Mouse (Mus musculus) gastrocnemius, postnatal 14 days (tissue): ENCODE results near the gene Tsnax. TPM values are rescaled to one million over a fixed set of nuclear protein-coding genes. Genes with fewer than 3 reads are reported as not detected.

Source experiments
- DNase-seq: peaks from one replicate; pipeline ENCODE4 v3.0.0; 2021; ENCODE audit warnings: mixed read lengths
- intact Hi-C: fragments of 180-260 bp; cut with DNase I; formaldehyde crosslinking; loops from one replicate; pipeline ENCODE4 v1.15.1; 2025; ENCODE audit warnings: low total_unique reads
- microRNA-seq, 2 experiments: library from miRNA; unstranded; fragments of <30 nt; microRNA quantifications; one replicate each; pipeline ENCODE4 v1.2.0; 2021
- total RNA-seq, 2 experiments: library from RNA; stranded (reverse); gene quantifications; 2 replicates each; pipeline ENCODE4 v1.2.3; 2021

Gene Tsnax
- total RNA-seq, 2 experiments from 2014 or later: 64.3 to 67.1 TPM

DNA sequence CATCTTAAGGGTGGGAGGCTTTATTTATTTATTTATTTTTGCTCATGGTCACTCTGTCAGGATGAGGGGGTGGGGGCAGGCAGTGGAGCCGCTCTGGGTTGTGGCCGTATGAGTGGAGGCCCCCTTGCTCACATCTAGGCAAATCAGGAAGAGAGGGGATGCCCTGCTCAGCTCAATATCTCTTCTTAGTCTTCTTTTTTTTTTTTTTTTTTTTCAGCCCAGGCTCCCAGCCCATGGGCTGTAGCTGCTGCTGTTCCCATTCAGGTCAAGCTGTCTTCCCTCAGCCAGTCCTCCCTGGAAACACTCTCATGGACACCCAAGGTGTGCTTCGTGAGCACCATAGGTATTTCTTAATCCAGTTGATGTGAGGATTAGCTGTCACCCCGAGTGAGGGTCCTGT lies 62.6 kb downstream of the Tsnax start:
- intact Hi-C loops: no loop called here
- no peak for DNase-seq

DNA sequence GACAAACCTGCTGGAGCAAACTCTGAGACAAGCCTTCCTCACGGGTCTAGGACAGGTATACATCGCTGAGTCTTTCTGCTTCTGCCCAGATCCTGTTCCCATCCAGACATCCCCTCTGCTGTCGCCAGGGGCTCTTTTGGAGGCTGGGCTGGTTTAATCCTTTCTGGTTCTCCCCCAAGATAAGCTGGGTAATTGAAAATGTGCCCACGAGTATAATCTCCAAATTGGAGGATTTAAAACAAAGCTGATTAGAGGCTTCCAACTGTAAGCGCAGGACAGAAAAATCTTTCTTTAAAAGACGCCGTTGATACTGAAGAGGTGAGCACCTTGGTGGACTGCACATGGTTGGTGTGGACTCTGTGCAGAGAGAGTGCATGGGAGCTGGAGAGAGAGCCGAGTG lies 64.5 kb downstream of the Tsnax start:
- intact Hi-C loops: no loop called here
- DNase-seq: no peak

DNA sequence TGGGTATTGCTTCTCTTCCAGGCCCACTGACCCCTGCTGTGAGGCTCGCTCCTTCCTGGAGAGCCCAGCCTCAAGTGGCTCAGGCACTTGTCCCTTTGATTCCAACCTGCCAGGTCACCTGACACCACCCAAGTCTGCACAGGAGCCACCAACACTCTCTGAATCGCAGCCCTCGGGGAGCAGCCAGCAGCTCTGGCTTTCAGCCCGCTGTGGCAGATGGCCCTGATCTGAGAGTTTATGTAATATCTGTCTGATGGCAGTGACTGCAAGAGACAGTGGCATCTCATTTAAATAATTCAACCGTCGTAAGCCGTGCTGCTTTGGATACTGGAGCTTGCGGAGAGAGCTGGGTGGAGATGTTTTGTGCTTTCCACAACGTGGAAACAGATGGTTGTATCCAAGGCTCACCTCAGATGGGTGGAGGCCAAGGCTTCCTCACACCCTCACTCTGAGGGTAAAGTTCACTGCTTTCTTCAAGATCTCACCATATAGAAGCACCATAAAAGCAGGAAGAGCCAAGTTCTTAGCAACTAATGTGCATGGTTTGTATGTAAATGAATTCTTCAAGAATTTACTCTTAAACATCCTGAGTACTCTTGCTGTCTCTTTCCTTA lies 66.1 kb downstream of the Tsnax start:
- DNase-seq: peak; percentile 81
- intact Hi-C loops: no loop called here

DNA sequence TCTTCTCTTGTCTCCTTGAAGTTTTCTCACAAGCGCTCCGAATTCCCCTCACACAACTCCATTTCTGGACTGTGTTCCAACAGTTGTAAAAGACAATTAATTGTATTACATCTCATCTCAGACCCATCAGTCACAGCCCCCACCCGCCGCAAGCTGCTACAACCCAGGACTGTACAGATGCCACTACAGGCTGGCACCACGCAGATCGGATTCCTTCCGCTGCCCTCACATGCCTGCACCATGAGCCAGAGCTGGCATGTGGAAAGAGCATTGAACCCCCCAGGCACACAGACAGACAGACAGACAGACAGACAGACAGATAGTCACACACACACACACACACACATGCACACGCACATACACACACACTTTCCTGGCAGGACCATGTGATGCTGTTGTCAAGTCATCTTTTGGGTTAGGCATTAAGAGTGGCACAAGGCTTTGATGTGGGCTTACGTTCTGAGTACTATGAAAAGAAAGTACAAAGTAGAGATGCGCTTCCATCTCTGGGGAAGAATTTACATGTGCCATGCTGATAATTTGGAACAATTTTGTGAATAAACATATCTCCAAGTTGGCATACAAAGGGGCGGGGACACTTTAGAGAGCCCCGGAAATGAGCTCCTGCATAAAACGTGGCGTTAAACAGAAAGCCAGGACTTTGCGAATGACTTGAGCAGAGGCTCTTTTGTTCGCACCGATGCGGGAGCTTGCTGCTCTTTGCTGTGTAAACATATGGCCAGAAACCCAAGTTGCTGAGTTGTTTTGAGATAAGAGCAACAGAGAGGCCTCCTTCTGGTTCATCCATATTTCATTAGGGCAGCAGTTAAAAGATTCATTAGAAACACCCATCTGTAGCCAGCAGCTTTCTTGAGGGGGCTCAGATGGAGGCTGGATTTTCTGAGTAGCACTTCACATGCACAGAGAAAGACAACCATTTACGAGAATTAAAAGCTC lies 67.9 kb downstream of the Tsnax start:
- intact Hi-C loops: no loop called here
- DNase-seq: no peak

DNA sequence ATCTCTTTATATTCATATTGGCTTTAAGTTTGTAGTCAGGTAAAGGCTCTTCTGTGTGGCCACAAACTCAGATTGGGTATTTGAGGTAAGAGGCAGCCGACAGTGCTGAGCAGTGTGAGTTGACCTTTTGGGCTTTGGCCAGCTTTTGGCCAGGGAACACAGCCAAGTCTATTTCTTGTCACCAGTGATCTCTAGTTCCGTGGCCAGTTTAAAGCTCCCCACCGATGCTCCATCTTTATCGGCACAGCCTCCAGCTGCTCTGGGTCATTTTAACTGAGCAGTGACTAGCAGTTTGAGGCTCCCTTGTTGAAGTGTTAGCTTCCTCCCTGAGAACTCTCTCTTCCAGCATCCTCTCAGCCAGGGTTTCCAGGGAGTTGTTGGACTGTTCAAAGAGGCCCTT lies 70.9 kb downstream of the Tsnax start:
- peak; percentile 53 for DNase-seq
- intact Hi-C loops: no loop called here

Small RNA genes within 50 kb of the gene (microRNA-seq; reads per million reads assigned to microRNA genes)
- 0 reads per million in 2 experiments for gene Gm22197

Other genes with a start within 250 kb of the Tsnax start
- gene Trim67, start 219.9 kb upstream of the Tsnax start, total RNA-seq: under 1 TPM; 0.07 to 0.18 TPM
- gene Gnpat, start 150.0 kb upstream of the Tsnax start, total RNA-seq: 100 to 1,000 TPM in 1 of 2 experiments, 10 to 100 TPM in 1; 98.0 to 105 TPM
- gene 2810004N23Rik, start 149.9 kb upstream of the Tsnax start, total RNA-seq: 10 to 100 TPM; 25.1 to 30.6 TPM
- gene Exoc8, start 115.3 kb upstream of the Tsnax start, total RNA-seq: 1 to 10 TPM; 7.7 to 8.8 TPM
- gene Sprtn, start 115.1 kb upstream of the Tsnax start, total RNA-seq: 1 to 10 TPM; 6.6 to 8.8 TPM
- gene Egln1, start 63.7 kb upstream of the Tsnax start, total RNA-seq: 10 to 100 TPM; 70.1 to 76.6 TPM
- 1 to 10 TPM; 1.8 to 2.1 TPM for gene Disc1, start 41.2 kb downstream of the Tsnax start, total RNA-seq